Mouse (Mus musculus) liver, embryonic 14.5 days (tissue): ENCODE measurements at regions not wholly inside any gene's neighbourhood (a gene's known extent, or its start where the extent isn't known, plus 50 kb on each side); places are given as distances from the start of the nearest gene placed in this dataset.

ENCODE experiments used
- ATAC-seq: fragments of 200-750 bp; cut with Nextera tagmentation; 2 replicates; pipeline ENCODE4 v1.8.0; 2017; ENCODE audit warnings: moderate number of reproducible peaks, mild to moderate bottlenecking, moderate library complexity; ENCODE audit not compliant: insufficient read depth
- DNase-seq, 3 experiments: peaks; one replicate each; pipeline ENCODE4 v3.0.0-alpha.2; 2012 to 2013; ENCODE audit warnings: low read depth in 3 of 3, low spot score in 3 of 3
- H3K27ac ChIP-seq: fragments of 300-500 bp; sonication (generic); 2 replicates; pipeline ENCODE4 v1.5.1; 2014; ENCODE audit warnings: moderate library complexity, mild to moderate bottlenecking, control low read depth, inconsistent platforms
- H3K27me3 ChIP-seq: fragments of 300-500 bp; sonication (generic); 2 replicates; pipeline ENCODE4 v1.6.1; 2014; ENCODE audit warnings: mild to moderate bottlenecking, low read length, moderate library complexity; ENCODE audit not compliant: control insufficient read depth, insufficient read depth
- H3K36me3 ChIP-seq: fragments of 300-500 bp; sonication (generic); replicated peaks from 2 replicates; pipeline ENCODE4 v1.6.1; 2014; ENCODE audit warnings: low read depth; ENCODE audit not compliant: control insufficient read depth, insufficient read depth
- H3K4me1 ChIP-seq, 2 experiments: fragments of 200-500 bp in 1 of 2; fragments of 300-500 bp in 1 of 2; sonication (generic) in 1 of 2; replicated peaks; 2 replicates each; pipeline ENCODE4 v1.6.1; 2012 to 2014; ENCODE audit warnings: antibody characterized with exemption in 1 of 2, inconsistent platforms in 1 of 2, low read length in 1 of 2; ENCODE audit not compliant: control insufficient read depth in 2 of 2, insufficient read depth in 2 of 2
- H3K4me2 ChIP-seq: fragments of 300-500 bp; sonication (generic); 2 replicates; pipeline ENCODE4 v1.6.1; 2014; ENCODE audit warnings: low read depth, mild to moderate bottlenecking, control low read depth, moderate library complexity
- H3K4me3 ChIP-seq, 2 experiments: fragments of 200-500 bp in 1 of 2; fragments of 300-500 bp in 1 of 2; sonication (generic) in 1 of 2; 2 replicates each; pipeline ENCODE4 v1.5.1; 2012 to 2014; ENCODE audit warnings: low read depth in 2 of 2, low read length in 2 of 2, mild to moderate bottlenecking in 2 of 2, control low read depth in 1 of 2, inconsistent platforms in 1 of 2, moderate library complexity in 1 of 2; ENCODE audit not compliant: insufficient read depth in 1 of 2
- H3K9ac ChIP-seq: fragments of 300-500 bp; sonication (generic); replicated peaks from 2 replicates; pipeline ENCODE4 v1.6.1; 2014; ENCODE audit warnings: mild to moderate bottlenecking, control low read depth, moderate library complexity
- H3K9me3 ChIP-seq: fragments of 300-500 bp; sonication (generic); 2 replicates; pipeline ENCODE4 v1.6.1; 2016; ENCODE audit warnings: low read length, mixed read lengths; ENCODE audit not compliant: control insufficient read depth
- CTCF ChIP-seq: IDR thresholded peaks from 2 replicates; pipeline ENCODE4 v1.5.1; 2016; ENCODE audit warnings: antibody characterized with exemption, low read depth, control low read depth
- EP300 ChIP-seq: IDR thresholded peaks from 2 replicates; pipeline ENCODE4 v1.6.1; 2016; ENCODE audit warnings: antibody characterized with exemption, low read depth
- WGBS: fragments of 180-500 bp; shearing (Covaris S2); extraction: QIAGEN DNeasy Blood & Tissue Kit; methylation state at CpG from one replicate; pipeline ENCODE4 v1.1.7; 2014; ENCODE audit not compliant: insufficient replicate concordance; 5-methylcytosine and 5-hydroxymethylcytosine counted together

DNA sequence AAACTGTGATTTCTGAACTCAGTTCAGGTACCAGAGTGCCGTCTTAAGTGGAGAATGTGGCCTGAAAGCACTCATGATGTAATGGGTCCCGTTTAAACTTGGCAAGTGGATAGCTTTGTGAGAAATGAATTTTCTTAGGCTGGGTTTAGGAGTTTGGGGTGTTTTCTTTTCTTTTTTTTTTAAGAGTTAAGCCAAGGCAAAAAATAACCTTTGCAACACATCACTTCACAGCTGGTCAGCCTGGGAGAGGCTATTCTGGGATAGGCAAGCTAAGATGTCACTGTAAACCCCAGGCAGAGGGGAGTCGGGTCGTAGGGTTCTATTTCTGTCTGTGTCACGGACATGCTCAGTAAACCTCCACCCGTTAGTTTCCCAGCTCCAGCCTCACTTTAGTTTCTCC lies 100.9 kb downstream of the Zfp36l1 start:
- Histone ChIP-seq H3K9ac (no peak overlapping the region), H3K4me3 (no peak overlapping the region), H3K36me3 (no peaks in the 10 kb centered on the region), H3K27me3 (no peaks in the 10 kb centered on the region), H3K4me2 (no peak overlapping the region), H3K4me1 (peaks cover 0 to 11% of the 10 kb centered on the region in 2 experiments; a peak in 3 of 4 replicates), H3K27ac (no peak overlapping the region), H3K9me3 (no peaks in the 10 kb centered on the region)
- TF ChIP-seq EP300, result no peak
- TF ChIP-seq CTCF, result no peak
- DNase-seq (no peak), ATAC-seq (no peak)
- 60% methylated on average over 6 of the region's 6 CpGs for WGBS

DNA sequence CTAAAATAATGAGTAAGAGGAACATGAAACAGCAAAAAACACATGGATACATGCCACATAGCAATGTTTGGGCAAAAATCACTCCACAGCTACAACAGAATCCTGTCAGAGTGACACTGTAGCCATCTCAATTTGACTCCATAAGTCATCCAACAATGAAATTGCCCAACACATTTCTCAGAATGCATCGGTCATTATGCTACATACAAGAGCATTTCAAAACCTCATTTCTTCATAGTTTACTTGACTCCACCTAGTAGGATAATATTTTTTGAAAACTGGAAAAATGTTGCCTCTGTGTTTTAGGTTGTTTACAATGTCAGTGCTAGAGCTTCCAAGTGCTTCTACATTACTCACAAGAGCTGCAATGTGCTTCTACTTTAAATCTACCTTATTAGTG lies 101.9 kb downstream of the Zfp36l1 start:
- Histone ChIP-seq H3K27me3 (no peaks in the 10 kb centered on the region), H3K4me1 (peaks cover 0 to 9% of the 10 kb centered on the region in 2 experiments; a peak in 3 of 4 replicates), H3K4me3 (no peak overlapping the region), H3K4me2 (no peak overlapping the region), H3K36me3 (no peaks in the 10 kb centered on the region), H3K9me3 (no peaks in the 10 kb centered on the region), H3K9ac (no peak overlapping the region), H3K27ac (no peak overlapping the region)
- no peak for DNase-seq
- no peak for TF ChIP-seq EP300
- TF ChIP-seq CTCF, result no peak
- no peak for ATAC-seq
- 68% methylated on average over 1 of the region's 1 CpGs for WGBS

DNA sequence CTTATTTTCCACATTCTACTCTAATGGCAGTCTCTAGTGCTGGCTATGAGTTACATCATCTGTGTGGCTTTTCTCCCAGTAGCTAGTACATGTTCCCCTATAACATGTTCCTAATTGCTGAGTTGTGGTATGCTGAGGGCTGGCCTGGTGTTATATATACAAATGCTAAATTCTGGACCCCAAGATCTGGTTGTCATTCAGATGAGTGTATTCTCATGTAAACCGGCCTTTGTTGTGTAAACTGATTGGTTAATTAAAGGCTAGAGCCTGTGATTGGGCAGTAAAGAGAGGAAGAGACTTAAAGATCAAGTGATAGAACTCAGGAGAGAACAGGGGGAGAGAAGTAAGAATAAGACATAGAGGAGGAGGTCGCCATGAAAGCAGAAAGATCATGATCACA lies 102.6 kb downstream of the Zfp36l1 start:
- Histone ChIP-seq H3K4me1 (peaks cover 0 to 9% of the 10 kb centered on the region in 2 experiments; a peak in 3 of 4 replicates), H3K4me3 (no peak overlapping the region), H3K4me2 (no peak overlapping the region), H3K36me3 (no peaks in the 10 kb centered on the region), H3K27ac (no peak overlapping the region), H3K27me3 (no peaks in the 10 kb centered on the region), H3K9me3 (no peaks in the 10 kb centered on the region), H3K9ac (no peak overlapping the region)
- DNase-seq (no peak), ATAC-seq (no peak)
- no peak for TF ChIP-seq CTCF
- no peak for TF ChIP-seq EP300
- 57% methylated on average over 2 of the region's 2 CpGs for WGBS

DNA sequence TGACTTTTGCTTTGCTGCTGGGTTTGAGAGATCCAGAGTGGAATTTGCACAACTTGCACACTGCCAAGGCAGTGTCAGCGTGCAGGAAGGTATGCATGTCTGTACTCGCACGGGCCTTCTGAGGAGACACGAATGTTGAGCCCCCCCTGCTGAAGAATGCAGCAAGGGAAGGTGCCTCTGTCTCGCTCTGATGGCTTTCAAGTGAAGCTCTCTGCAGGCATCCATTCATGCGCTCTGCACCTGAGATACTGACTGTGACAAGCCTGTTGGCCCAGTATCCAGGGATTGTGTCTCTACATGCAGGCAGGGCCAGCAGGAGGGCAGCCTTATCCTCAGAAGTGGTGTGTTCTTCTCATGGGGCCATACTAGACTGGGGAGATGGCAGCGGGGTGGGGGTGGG lies 105.0 kb downstream of the Zfp36l1 start:
- Histone ChIP-seq H3K4me1 (no peaks in the 10 kb centered on the region), H3K9me3 (no peaks in the 10 kb centered on the region), H3K36me3 (no peaks in the 10 kb centered on the region), H3K4me2 (no peak overlapping the region), H3K9ac (no peak overlapping the region), H3K27me3 (no peaks in the 10 kb centered on the region), H3K27ac (no peak overlapping the region), H3K4me3 (no peak overlapping the region)
- no peak for DNase-seq
- ATAC-seq, result no peak
- WGBS, result 64% methylated on average over 7 of the region's 7 CpGs
- TF ChIP-seq EP300 (no peak), CTCF (no peak)

DNA sequence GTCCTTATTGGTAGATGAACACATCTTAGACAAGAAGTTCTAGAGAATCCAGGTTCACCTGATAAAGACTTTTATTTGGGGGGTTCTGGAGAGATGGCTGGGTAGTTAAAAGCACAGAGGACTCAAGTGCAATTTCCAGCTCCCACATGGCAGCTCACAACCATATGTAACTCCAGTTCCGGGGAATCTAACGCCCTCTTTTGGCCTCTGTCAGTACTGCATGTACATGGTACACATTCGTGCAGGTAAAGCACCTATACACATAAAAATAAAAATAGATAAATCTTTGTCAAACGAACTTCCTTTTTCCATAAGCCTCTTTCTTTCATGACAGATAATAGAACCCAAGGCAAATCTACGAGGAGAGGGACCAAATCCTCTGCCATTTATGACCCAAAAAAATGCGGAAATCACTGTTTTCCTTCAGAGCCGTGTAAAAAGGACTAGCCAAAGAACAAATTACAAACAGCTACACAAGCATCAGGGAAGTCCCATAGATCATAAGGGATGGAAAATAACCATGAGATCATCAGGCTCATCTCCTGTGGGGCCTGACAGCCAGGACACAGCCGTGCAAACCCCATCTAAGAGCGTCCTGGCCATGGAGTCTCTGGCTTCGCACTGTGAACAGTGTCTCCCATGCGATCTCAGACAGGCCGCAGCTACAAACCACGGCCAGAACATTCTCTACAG lies 107.4 kb downstream of the Zfp36l1 start:
- Histone ChIP-seq H3K27ac (no peak overlapping the region), H3K9ac (no peak overlapping the region), H3K9me3 (no peaks in the 10 kb centered on the region), H3K36me3 (no peaks in the 10 kb centered on the region), H3K27me3 (no peaks in the 10 kb centered on the region), H3K4me1 (peaks cover 2 to 8% of the 10 kb centered on the region in 2 experiments; a peak in 2 of 4 replicates), H3K4me3 (no peak overlapping the region), H3K4me2 (no peak overlapping the region)
- no peak for DNase-seq
- TF ChIP-seq CTCF, result peak; percentile 27
- TF ChIP-seq EP300, result no peak
- WGBS, result 76% methylated on average over 13 of the region's 13 CpGs
- ATAC-seq, result no peak
